Mouse (Mus musculus) adrenal gland, postnatal 10 days (tissue): ENCODE measurements around the gene Pcsk2. TPM values are rescaled to one million over a fixed set of nuclear protein-coding genes. Genes with fewer than 3 reads are reported as not detected.

ENCODE experiments used
- DNase-seq: peaks from one replicate; pipeline ENCODE4 v3.0.0; 2021; ENCODE audit warnings: mixed read lengths
- total RNA-seq, 2 experiments: library from RNA; stranded (reverse); gene quantifications; 2 replicates each; pipeline ENCODE4 v1.2.3; 2021

The Pcsk2 gene
- total RNA-seq, 2 experiments from 2014 or later = 3.6 to 4.0 TPM

DNA sequence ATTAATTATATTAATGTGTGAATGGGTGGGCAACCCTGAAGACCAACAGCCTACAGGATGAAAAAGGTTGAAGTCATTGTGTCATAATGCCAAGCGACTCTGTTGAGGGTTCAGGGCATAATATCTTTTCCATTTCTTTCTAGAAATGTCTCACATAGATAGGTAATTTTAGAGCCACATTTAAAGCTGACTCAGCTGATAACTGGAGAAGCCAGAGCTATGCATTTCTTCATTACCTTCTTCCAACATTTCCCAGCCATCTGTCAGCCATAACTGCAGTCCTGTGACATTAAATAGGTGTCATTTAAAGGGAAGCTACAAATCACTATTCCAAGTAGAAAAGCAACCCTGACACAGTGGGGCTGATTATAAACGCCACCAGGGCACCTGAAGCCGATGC is 189.5 kb downstream of the Pcsk2 start:
- DNase-seq = no peak

- no peak for DNase-seq
Observed at GRCm38 (mm10) chr2:143739475-143740226, 193.7 kb downstream of the Pcsk2 start.

GRCm38 (mm10) chr2:143742436-143742835 is 196.5 kb downstream of the Pcsk2 start:
- DNase-seq = peak; percentile 28

DNA sequence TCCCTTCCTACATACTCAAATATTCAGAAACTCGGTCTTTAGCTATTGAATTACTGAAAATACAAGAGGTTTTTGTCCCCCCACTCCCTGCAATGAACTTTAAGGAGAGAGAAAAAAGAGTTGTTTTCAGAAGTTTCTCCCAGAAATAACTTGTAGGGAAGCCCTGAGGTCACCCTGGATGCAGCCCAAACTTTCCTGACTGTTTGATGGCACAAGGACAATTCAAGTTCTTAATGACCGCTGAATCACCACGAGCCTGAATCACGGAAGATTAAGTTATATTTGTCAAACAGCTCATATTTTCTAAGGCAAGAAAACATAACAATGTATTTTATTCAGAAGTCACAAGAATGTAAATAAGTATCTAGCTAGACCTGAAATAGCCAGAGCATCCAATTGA is 197.1 kb downstream of the Pcsk2 start:
- peak; percentile 63 for DNase-seq

DNA sequence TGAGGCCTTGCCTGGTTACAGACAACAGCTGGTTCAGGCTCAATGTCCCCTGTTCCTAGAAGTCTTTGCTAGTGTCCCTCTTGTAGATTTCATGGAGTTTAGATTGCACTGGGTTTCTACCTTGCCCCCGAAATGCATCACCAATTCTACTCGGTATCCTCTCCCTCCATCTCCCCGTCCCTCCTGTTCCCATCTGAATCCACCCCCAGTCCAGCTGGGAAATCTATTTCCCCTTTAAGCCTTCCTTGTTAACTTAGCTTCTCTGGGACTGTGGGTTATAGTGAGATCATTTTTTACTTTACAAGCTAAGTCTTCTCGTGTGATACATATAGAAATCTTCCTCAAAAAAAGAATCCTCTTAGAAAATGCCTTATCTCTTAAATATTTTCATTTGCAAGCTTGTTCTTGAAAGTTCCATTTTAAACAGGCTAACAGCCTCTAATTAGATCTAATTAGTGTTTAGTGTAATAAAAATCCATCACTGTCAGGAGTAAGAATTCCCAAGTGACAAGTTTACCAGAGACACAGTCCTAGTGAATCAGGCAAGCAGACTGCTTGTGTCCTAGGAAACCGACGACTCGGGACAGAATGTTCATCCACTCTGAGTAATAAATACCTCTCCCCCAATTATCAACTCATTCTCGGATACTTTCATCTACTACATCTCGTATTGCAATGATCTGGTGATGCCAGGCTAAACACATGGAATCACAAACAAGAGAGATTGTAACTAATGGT is 206.3 kb downstream of the Pcsk2 start:
- no peak for DNase-seq

DNA sequence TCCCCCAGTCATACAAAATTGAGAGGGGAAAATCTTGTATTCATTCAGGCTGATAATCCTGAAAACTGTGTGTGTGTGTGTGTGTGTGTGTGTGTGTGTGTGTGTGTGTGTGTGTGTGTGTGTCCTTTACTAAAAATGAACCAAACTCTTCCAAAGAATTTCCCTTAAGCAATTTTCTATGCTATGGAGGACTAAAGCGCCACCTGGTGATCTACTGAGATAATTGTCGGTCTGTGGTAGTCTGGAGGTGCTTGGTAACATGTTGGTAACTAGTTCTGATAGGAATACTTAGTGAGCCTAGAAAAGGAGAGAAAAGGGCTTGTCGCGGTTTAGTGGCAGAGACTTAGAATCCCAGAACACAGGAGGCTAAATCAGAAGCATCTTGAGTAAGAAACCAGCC is 230.5 kb downstream of the Pcsk2 start:
- peak; percentile 53 for DNase-seq

DNA sequence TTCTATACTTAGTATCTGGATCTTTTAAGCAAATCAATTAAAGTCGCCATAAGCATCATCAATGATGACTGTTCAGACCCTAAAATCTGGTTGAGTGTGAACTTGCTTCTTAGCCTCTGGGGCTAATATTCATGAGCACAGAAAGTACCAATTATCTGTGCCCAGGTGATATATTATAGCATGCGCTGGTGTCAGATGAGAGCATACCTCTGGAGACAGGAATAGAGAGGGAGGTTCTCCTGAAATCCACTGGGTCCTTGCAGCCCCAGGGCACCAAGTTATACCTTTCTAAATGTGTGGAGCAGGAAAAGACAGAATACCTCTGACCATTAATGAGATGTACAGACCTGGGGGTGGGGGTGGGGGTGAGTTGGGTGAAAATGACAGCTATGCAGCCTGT is 234.4 kb downstream of the Pcsk2 start:
- no peak for DNase-seq

GRCm38 (mm10) chr2:143789911-143790310 is 244.0 kb downstream of the Pcsk2 start:
- DNase-seq = no peak

DNA sequence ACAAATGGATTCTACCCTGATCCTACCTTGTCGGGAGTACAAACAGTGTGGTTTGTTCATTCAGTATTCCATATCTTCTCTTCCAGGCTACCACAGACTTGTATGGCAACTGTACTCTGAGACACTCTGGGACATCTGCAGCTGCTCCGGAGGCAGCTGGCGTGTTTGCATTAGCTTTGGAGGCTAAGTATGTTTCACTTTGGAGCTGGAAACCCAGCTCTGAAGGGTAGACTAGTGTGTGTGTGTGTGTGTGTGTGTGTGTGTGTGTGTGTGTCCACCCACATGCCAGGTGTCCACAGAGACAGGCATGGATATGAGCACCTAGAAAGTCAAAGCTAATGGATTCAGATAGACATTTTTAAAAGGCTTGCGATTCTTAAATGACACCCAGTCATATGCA is 249.9 kb downstream of the Pcsk2 start:
- no peak for DNase-seq

DNA sequence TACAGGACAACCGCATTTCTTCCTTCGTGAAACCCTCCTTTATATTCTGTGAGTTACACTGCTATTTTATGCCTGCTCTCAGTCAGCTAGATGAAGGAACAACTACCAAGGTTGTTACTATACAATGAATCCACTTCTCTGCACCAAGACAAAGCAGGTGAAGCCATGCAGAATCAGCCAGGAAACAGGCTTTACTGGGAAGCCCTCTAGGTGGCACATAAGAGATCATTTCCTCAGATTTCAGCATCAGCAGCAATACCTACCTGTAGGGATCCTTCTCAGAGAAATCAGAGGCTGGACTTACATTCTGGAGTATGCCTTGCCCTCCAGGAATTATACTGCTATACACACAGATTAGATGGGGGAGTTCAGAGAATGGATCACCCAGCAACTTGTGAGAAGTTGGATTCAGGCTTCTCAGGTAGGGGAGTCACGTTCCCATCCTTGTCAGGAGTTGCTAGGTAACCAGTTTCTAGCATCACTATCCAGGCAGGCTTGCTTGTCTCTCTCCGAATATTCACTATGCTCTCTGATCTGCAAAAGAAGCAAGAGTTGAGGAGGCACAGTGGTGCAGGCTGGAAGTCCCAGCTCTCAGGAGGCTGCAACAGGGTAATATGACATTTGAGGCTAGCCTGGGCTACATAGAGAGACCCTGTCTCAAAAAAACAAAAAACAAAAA is 250.5 kb downstream of the Pcsk2 start:
- DNase-seq = no peak

- DNase-seq = no peak
Observed at GRCm38 (mm10) chr2:143801097-143801496, 255.1 kb downstream of the Pcsk2 start.

DNA sequence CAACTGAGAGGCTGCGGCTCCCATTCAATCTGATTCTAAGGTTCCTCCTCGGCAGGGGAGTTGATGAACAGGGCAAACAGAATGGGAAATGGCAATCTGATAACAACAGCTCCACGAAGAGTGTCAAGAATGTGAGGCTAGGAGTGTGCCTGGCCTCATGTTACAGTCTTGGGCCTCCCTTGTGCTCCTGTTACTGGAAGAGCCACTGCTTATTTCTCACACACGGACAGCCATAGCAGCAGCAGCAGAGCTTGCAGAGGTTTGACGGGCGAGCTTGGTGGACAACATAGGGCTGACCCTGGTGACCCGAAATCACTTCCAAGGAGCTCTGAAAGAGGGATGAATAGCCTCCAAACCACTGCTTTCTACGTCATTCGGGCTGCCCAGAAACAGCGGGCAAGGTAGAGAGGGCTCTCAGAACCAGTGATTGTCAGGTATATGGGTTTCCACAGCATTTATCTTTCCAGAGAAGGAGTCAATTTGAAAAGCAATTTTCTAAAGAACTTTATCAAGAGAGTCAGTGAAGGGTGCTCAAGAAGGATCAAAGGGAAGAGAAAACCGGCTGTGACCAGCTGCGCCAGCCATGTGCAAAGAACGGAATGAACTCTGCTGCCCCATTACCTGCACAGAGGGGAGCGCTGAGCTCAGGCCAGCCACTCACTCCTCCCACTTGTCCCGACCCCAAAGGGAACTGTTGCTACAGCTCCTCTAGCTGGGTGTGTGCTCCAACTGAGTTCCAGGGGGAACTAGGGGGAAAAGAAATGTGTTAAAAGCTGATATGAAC is 260.4 kb downstream of the Pcsk2 start:
- no peak for DNase-seq

DNA sequence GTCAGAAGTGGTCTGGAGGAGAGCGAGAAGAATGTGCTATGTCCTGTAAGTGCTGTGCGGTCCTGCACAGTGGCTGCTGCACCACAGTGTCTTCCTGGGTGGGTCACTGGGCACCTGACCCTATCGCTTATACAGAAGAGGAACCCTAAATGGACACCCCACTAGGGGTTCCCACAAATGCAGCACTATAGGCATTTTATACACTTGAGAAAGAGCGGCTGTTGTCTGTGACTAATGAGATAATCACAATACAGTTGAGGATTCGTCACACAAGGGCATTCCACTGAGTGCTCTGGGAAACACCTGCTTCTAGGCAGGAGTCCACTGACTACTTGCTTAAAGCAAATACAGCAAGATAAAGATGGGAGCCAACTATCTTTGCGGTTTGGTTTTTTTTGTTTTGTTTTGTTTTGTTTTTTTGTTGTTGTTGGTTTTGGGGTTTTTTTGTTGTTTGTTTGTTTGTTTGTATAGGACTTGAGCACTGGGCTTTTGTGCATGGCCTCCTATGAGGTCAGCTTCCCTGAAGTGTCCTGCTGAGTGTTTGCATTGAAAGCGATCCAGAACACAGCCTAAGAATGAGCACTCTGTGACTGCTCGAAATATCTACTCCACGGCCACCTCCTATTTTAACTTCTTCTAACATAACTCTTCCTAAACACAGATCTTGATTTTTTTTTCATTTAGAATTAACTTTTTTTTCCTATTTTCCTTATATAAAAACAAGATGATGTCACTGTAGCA is 261.1 kb downstream of the Pcsk2 start:
- DNase-seq = no peak

GRCm38 (mm10) chr2:143808789-143809188 is 262.8 kb downstream of the Pcsk2 start:
- DNase-seq = no peak

- DNase-seq = no peak
Observed at GRCm38 (mm10) chr2:143812262-143812661, 266.3 kb downstream of the Pcsk2 start.

DNA sequence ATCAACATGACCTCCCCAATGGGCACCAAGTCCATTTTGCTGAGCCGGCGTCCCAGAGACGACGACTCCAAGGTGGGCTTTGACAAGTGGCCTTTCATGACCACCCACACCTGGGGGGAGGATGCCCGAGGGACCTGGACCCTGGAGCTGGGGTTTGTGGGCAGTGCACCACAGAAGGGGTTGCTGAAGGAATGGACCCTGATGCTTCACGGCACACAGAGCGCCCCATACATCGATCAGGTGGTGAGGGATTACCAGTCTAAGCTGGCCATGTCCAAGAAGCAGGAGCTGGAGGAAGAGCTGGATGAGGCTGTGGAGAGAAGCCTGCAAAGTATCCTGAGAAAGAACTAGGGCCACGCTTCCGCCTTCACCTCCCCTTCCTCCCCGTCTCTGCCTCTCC is 267.5 kb downstream of the Pcsk2 start:
- no peak for DNase-seq

GRCm38 (mm10) chr2:143831645-143832044 is 285.7 kb downstream of the Pcsk2 start:
- DNase-seq = no peak

DNA sequence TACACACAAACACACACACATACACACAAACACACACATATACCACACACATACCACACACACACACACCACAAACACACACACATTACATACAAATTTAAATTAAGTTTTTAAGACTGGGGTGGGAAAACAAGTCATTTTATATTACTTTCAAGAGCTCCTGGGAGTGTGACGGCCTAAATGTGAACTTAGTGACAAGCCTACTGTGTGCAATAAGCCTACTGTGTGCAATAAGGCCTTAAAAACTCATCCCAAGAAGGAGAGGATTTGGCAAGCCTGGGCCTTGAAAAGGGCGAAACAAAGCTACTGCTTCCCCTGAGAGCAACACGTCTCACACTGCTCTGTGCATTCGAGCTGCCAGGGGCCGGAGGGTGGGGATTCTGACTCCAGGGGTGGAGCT is 286.8 kb downstream of the Pcsk2 start:
- peak; percentile 24 for DNase-seq

DNA sequence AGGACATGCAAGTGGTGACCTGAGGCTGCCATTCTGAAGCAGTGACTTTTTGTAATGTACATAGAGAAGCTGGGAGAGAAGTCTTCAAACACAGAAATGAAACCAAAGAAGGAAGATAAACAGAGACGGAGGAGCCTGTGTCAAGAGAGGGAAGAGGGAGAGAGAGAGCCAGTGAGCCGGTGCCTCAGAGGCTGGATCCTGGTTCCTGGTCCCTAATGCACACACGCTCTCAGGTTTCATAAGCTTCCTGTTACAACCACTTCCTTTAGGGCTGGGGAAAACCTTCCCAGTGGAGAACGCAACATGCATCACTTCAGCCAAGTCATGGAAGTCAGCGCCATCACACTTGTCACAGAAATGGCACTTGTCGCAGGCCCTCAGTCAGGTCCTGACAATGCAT is 288.1 kb downstream of the Pcsk2 start:
- no peak for DNase-seq

DNA sequence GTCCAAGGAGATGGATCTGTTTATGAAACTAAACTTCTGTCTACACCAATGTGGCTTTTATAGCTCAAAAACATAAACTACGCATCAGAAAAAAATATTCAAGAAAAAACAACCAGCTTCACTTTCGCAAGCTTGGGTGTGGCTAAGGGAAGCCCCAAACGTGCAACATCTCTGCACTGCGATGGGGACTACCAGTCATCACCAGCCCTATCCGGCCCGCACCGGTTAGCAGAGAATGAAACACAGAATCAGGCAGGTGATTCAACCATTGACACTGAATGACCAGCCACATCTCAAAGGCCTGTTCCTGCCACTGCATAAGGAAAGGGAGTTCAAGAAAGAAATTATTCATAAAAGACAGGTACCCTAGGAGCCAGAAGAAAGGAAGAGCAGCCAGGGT is 289.9 kb downstream of the Pcsk2 start:
- DNase-seq = no peak

DNA sequence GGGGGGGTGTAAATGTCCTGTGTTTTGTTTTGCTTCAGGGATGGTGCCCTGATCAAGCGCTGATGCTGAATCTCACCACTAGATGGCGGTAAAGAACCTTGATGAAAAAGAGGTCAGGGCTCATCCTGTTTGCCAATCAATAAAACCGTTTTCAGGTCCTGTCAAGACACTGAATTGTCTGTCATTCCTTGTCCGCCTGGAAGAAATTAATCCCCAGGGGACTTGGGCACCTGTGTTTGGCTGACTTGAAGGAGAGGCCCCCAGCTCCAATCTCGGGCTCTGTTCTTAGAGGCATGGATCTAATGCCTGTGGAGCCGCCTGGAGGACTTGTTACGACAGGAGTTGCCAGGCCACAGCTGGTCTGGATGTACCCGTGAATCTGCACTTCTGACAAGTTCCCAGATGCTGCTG is 291.3 kb downstream of the Pcsk2 start:
- peak; percentile 79 for DNase-seq

GRCm38 (mm10) chr2:143838698-143839097 is 292.7 kb downstream of the Pcsk2 start:
- DNase-seq = no peak
